Comparison of ENCODE assay signal across 7 mouse cellular contexts in the genomic region with DNA sequence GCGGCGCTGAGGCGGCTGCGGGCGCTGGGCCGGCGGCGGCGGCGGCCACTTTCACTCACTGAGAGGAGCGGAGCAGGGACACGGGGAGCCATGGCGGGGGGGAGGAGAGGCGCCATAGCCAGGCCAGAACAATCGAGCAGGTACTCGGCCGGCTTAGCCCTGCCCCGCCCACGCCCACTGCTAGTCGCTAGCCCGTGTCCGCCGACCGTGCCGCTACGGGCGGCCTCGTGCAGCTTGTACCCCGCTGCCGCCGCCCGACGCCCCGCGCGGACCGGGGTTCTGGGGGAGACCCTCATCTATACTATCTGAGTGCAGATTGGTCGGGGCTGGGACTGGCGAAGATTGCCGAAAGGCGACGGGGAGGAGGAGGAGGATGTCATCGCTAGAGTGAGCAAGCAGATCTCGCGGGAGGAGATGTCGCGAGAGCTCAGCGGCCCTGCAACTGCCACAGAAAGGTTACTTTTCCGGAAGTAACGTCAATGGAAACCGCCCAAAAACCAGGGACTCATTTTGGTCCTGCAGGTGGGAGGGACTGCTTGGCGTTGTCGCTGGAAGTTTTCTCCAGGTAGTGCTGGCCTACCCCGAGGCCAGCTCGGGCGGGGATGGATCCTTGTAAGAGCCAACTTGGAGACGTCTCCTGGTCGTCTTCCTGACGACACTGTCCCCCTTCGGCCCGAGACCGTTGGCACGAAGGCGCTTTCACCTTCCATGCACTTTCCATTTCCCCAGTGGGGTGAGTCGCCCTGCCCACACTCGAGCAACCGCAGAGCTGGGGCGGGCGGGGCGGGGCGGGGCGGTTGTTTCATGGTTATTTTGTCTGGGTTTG. TPM values are rescaled to one million over a fixed set of nuclear protein-coding genes. Genes with fewer than 3 reads are reported as not detected.
DNase-seq lines count a peak whose midpoint lies in the region; ATAC-seq lines count a peak whose summit lies in the region.

TSS of gene Ino80 (minus strand) at position 117 of the 826 bp plus-strand sequence.

- peak within 1 kb of the TSS; percentile 95 for H3K27ac ChIP-seq in embryonic facial prominence, embryonic 11.5 days (replicated peaks; ENCODE audit: low read depth, low read length)
- H3K27ac ChIP-seq in limb, embryonic 10.5 days: peak within 1 kb of the TSS; percentile 100
- peak within 1 kb of the TSS; percentile 97 for H3K27ac ChIP-seq in midbrain, embryonic 13.5 days

- no peaks in the 10 kb centered on the region for H3K4me1 ChIP-seq in embryonic facial prominence, embryonic 11.5 days (ENCODE audit: control insufficient read depth, insufficient read depth, low read length)
- peaks cover 16% of the 10 kb centered on the region for H3K4me1 ChIP-seq in limb, embryonic 10.5 days
- peaks cover 32% of the 10 kb centered on the region for H3K4me1 ChIP-seq in midbrain, embryonic 13.5 days (replicated peaks)

- H3K9ac ChIP-seq in embryonic facial prominence, embryonic 11.5 days (replicated peaks; ENCODE audit: low read length): peak within 1 kb of the TSS; percentile 98
- H3K9ac ChIP-seq in midbrain, embryonic 13.5 days (replicated peaks): peak within 1 kb of the TSS; percentile 94

- H3K36me3 ChIP-seq in embryonic facial prominence, embryonic 11.5 days (replicated peaks; ENCODE audit: control insufficient read depth, insufficient read depth, low read depth, low read length): no peaks in the 10 kb centered on the region
- H3K36me3 ChIP-seq in limb, embryonic 10.5 days: peaks cover 15% of the 10 kb centered on the region
- no peaks in the 10 kb centered on the region for H3K36me3 ChIP-seq in midbrain, embryonic 13.5 days

- under 1% methylated on average over 69 of the region's 72 CpGs for WGBS in embryonic facial prominence, embryonic 11.5 days
- under 1% methylated on average over 72 of the region's 72 CpGs for WGBS in limb, embryonic 10.5 days
- under 1% methylated on average over 63 of the region's 72 CpGs for WGBS in midbrain, embryonic 13.5 days

- no peaks in the 10 kb centered on the region for H3K9me3 ChIP-seq in embryonic facial prominence, embryonic 11.5 days (replicated peaks; ENCODE audit: control insufficient read depth, low read length)
- H3K9me3 ChIP-seq in limb, embryonic 10.5 days (replicated peaks): no peaks in the 10 kb centered on the region
- H3K9me3 ChIP-seq in midbrain, embryonic 13.5 days: no peaks in the 10 kb centered on the region

- H3K27me3 ChIP-seq in embryonic facial prominence, embryonic 11.5 days (ENCODE audit: control insufficient read depth, insufficient read depth, low read length): no peaks in the 10 kb centered on the region
- no peaks in the 10 kb centered on the region for H3K27me3 ChIP-seq in limb, embryonic 10.5 days (ENCODE audit: low read depth, poor library complexity, severe bottlenecking)
- H3K27me3 ChIP-seq in midbrain, embryonic 13.5 days: no peaks in the 10 kb centered on the region

- DNase-seq in adrenal gland, postnatal 14 days: peak; percentile 99
- peak; percentile 99 for DNase-seq in embryonic facial prominence, embryonic 11.5 days (ENCODE audit: low spot score)
- DNase-seq in kidney, adult 11 months: peak; percentile 99
- peak; percentile 97 for DNase-seq in limb, embryonic 10.5 days (ENCODE audit: low spot score)
- DNase-seq in spleen, adult 12 weeks (ENCODE audit: low spot score): peak; percentile 97

- ATAC-seq in embryonic facial prominence, embryonic 11.5 days (replicated peaks; ENCODE audit: insufficient number of reproducible peaks, low FRiP score, low TSS enrichment, low read depth): peak; percentile 92
- ATAC-seq in granulocyte monocyte progenitor cell, adult 5-6 weeks (replicated peaks; ENCODE audit: poor library complexity, severe bottlenecking): peak; percentile 82
- ATAC-seq in midbrain, embryonic 13.5 days: peak; percentile 96

- peak within 1 kb of the TSS; percentile 81 for H3K4me2 ChIP-seq in embryonic facial prominence, embryonic 11.5 days (ENCODE audit: low read depth, low read length)
- peak within 1 kb of the TSS; percentile 88 for H3K4me2 ChIP-seq in midbrain, embryonic 13.5 days (replicated peaks)

- H3K4me3 ChIP-seq in embryonic facial prominence, embryonic 11.5 days (ENCODE audit: low read depth, low read length): peak within 1 kb of the TSS; percentile 96
- H3K4me3 ChIP-seq in limb, embryonic 10.5 days: peak within 1 kb of the TSS; percentile 81
- peak within 1 kb of the TSS; percentile 93 for H3K4me3 ChIP-seq in midbrain, embryonic 13.5 days (replicated peaks)

RNA-seq across cellular contexts. Expression of gene Ino80, which starts in this region (rescaled TPM):
- total RNA-seq in adrenal gland, postnatal 14 days (2021): 18.6 and 18.9 TPM in 2 replicates
- polyA plus RNA-seq in embryonic facial prominence, embryonic 11.5 days (2014; fragmentation: Nextera tagmentation; extraction: Ambion mirVana): 3.6 and 4.3 TPM in 2 replicates
- total RNA-seq in granulocyte monocyte progenitor cell, adult 5-6 weeks (2014; fragmentation: Nextera tagmentation): 22.7 and 25.1 TPM in 2 replicates
- 25.3 and 28.0 TPM in 2 replicates for total RNA-seq in granulocyte monocyte progenitor cell, adult 5-6 weeks (2017)
- polyA plus RNA-seq in limb, embryonic 10.5 days (2016; fragmentation: Nextera tagmentation; extraction: Ambion mirVana): 3.1 and 3.8 TPM in 2 replicates
- polyA plus RNA-seq in midbrain, embryonic 13.5 days (2015; fragmentation: Nextera tagmentation; extraction: Ambion mirVana): 3.7 and 4.2 TPM in 2 replicates

Comparison
In these comparisons a context has a peak if more than half of its experiments do, and no peak if none do; other contexts are left out.
1. Peak in every context shown above with its lines: DNase-seq, ATAC-seq, H3K4me3 ChIP-seq and H3K27ac ChIP-seq.